Mouse (Mus musculus): ENCODE results near the gene Polk. TPM values are rescaled to one million over a fixed set of nuclear protein-coding genes. Genes with fewer than 3 reads are reported as not detected.

The Polk gene
- total RNA-seq, 4 experiments from 2014 or later, result 4.2 to 5.1 (median 4.5) TPM

DNA sequence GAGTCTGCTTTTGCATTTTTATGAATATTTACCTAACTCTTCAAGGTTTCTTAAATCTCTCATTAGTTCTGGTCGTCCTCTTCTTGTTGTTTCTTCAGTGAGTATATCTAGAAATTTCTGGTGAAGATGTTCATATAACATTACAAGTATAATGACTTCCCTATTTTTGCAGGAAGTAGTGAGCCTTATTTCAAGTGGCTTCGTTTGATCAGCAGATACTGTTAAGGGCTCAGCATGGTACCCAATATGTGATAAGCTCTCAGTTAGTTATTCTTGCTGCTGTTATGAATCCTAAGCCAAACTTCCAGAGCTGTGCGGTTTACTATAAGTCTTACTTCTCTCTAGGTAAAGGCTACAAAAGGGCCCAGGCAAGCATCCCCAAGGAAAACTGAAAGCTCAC lies 12.8 kb downstream of the Polk start:
- no peak for DNase-seq (ENCODE audit: low spot score)

DNA sequence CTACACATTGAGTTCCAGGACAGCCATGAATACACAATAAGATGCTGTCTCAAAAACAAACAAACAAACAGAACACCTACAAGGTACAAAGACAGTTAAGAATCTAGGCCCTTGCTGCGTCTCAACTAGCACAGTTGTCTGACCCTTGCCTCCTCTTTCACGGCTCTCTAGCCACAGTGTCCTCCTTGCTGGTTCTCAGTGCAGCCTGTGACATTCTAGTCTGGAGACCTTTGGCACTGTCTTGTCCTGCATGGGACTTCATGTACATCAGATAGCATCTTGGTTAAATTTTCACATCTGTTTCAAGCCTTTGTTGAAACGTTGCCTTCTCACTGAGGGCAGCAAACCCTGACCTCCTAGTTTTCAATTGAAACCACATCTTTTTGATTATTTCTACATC lies 13.6 kb downstream of the Polk start:
- DNase-seq (ENCODE audit: low spot score), result no peak

DNA sequence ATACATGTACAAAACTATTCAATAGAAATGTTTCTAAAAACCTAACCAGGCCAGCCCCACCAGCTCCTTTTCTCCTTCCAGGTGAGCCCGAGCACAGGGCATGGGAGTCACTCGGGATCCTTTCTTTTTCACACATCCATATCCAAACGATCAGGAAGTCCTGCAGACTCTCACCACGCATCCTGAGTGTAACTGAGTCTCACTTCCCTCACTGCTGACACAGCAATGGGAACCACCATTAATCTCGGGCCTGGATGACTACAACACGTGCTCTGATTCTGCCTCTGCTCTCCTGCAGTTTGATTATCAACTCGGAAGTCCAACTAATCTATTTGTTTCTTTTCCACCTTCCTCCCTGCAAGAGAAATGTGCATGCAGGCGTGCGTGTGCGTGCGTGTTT lies 14.5 kb downstream of the Polk start:
- no peak for DNase-seq (ENCODE audit: low spot score)

DNA sequence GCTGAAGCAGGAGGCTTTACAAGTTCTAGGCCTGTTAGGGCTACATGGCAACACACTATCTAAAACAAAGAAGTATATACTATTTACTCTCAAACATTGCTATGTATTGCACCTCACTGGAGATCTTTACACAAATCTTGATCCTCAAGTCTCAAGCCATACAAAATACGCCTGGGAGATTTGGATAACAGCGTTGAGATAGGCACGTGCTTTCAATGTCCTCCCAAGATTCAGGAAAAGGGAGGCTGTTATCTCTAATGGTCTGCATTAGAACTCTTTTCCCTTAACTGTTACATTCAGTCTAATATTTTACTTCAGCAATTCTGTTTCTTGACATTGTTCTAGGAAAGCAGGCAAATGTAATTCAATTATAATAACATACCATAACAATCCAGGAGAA lies 15.4 kb downstream of the Polk start:
- no peak for DNase-seq (ENCODE audit: low spot score)

DNA sequence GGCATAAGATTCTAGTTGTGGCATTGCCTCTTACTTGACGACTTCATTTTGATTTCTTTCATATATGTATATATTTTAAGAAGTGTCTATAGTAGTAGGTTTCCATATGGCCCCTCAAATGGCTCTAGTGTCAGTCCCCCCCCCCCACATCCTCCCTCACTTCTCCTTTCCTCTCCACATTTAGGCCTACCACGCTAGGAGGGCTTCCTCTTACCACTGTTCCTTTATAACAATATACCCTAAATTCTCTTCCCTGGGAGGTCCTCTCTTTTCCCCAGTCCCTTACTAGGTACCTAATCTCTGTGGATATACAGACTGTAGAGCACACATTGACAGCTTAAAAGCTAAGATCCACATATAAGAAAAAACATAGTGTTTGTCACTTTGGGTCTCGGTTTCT lies 21.1 kb downstream of the Polk start:
- no peak for DNase-seq (ENCODE audit: low spot score)

DNA sequence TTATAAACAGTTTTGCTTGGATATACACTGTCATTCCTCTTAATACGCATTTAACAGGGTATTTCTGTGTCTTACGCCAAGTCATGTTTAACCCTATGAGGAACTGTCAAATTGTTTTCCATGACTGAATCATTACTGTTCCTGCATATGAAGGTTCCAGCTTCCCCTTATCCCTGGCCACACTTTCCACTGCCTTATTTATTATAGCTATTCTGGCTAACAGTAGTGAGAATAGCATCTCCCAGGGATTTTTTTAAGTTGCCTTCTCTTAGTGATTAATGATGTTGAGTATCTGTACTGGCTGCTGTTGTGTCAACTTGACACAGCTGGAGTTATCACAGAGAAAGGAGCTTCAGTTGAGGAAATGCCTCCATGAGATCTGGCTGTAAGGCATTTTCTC lies 25.0 kb downstream of the Polk start:
- no peak for DNase-seq (ENCODE audit: low spot score)

DNA sequence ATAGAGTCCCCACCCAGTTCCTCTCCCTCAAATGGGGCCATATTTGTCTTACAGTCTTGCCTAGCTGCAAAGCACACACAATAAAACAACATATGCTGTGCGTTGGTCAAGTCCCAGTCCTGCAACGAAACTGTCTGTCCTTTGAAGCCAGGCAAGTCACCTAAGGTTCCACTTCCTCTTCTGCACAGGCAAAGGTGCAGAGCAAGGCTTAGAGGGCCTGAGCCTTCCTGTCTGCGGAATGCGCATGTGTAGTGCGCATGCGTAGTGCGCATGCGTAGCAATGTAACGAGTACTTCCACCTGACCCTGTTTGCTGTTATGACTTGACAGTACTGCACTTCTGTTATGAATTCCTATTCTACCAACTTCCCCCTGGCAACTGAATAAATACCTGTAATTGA lies 26.1 kb downstream of the Polk start:
- DNase-seq (ENCODE audit: low spot score), result no peak

DNA sequence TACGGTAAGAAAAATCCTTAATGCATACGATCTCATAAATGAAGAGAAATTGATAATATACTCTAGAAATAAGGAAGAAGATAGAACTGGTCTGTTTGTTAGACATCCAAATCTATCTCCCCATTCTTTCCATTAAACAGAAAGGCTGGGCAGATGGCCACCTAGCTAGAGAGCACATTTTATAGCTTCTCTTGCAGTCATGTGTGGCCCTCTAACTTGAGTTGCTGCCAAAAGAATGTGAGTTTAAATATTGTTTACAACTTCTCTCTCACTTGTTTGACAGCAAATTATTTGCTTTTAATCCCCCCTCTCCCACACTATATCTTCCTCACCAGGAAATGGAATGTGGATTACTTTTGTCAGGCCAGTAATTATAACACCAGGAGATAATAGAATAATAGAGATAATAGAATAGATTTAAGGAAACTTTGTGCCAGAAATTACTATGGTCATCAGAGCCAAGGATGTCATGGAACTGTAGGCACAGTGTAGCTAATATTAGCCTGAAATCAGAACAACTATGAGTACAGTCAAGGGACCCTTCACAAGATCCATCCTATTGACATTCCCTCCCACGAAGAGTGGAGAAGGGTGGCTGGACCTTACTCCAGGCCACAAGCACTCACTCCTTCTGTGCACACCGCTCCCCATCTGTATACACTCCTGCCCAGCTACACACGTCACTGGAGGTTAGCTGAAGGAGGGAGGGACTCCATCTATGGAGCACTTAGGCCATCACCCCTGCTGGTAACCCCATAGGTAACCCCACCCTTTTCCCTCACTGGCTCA lies 28.0 kb downstream of the Polk start:
- DNase-seq (ENCODE audit: low spot score), result no peak

DNA sequence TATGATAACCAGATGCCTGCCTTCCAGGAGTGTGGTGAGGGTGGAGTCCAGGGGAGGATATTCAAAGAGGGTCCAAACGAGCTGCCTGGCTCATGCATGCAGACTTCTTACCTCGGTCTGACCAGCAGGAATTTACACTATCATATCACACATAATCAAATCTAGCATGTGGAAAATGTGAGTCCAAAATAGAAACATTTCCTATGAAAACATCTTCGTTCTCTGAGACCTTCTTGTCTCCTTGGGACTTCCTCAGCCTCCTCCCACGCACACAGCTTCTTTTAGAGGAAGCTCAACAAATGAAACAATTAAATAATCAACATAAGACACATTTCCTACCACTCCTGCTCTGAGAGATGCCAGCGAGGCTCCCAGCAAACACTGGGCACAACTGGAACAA lies 30.5 kb downstream of the Polk start:
- DNase-seq (ENCODE audit: low spot score), result peak; percentile 63

DNA sequence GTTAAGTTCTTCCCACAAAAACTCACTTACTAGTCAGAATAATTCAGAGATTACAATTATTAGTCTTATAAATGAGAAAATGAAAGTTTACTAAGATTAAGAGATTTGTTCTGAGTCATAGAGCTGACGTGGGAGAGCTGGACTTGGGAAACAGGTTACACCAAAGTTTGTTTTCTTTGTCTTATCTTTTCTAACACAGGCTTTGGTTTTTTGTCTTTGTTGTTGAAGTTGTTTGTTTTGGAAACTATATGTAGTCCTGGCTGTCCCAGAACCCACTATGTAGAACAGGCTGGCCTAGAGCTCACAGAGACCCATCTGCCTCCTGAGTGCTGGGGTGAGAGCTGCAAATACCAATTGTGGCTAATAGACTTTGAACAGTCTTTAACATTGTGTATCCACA lies 31.1 kb downstream of the Polk start:
- no peak for DNase-seq (ENCODE audit: low spot score)

DNA sequence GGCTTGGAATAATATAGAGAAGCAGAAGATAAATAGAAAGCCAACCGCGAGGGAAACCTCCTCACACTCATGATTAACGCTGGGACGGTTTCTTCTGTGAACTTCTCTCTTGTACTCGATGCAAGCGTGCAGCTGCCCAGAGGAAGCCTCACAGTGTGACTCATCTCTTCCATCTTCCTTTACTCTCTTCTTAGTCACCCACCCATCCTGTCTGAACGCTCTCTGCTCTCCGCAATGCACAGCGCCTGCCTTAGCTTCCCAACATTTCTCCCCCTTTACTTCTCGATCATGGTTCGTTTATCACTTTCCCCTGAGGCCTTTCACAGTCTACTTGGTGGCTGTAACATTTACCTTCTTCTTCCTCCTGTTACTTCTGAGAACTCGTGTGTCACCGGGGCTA lies 31.7 kb downstream of the Polk start:
- peak; percentile 62 for DNase-seq (ENCODE audit: low spot score)

DNA sequence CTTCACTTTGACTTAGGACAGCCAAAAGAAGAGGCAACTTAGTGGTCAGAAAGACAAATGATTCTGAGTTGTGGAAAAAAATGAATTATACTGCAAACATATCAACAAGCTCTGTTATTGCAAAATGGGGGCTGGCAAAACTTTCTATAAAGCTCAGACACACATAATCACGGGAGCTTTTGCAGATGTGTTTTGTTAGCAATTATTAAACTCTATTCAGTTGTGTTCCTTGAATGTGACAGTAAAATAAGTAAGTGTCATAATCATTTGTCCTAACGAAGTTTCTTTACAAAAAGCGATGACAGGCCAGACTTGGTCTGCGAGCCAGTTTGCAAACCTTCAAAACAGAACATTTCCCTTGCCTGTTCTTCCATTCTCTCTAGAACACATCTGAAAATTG lies 34.8 kb downstream of the Polk start:
- no peak for DNase-seq (ENCODE audit: low spot score)

DNA sequence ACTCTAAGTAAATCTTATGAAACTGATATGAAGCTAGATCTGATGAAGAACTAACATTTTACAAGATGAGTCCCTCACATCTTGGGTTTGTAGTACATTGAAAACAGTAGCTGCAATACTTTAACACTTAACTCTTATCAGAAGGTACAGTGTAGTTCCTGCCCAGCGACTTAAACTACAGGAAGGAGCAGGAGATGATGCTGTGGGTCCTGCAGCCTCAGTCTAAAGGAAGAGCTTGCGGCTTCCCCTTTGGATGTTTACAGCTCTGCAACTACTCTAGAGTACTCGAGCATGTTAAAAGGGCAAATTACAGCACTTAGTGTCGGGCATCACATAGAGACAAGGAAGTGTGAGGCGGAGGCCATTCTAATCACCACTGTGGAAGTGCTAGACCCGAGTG lies 36.1 kb downstream of the Polk start:
- DNase-seq (ENCODE audit: low spot score), result no peak

DNA sequence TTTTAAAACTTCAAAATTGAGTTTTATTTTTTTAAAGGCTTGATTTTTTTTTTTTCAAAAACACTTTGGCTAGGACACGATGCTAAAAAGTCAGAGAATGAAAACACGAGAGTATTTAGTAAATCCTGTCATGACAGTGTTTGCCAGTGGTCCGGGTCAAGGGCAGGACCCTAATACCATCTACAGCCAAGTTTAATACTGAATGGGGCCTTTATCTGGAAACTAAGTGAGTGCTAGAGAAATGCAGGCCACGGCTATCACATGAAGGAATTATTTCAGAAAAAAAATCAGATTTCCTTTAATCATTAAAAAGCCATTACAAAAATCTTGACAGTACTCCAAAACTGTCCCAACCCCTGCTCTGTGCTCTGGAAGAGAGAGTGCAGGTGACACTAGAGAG lies 36.7 kb downstream of the Polk start:
- no peak for DNase-seq (ENCODE audit: low spot score)

DNA sequence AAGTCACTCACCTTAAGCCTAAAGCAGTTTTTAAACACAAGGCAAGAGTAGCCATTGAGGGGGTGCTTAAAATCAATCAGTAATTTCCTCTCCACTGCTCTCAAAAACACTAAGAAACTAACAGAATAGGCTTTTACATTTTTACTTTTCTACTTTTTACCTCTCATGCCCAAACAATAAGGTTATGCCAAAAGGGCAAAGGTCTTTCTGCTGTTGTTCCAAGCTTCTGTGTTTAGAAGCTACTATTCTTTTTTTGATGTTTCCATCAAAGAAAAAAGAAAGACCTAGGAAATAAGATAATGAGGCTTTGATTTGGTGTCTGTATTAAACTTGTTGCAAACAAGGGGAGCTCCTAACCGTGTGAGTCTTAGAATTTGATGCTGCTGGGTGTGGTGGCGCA lies 42.5 kb downstream of the Polk start:
- no peak for DNase-seq (ENCODE audit: low spot score)

DNA sequence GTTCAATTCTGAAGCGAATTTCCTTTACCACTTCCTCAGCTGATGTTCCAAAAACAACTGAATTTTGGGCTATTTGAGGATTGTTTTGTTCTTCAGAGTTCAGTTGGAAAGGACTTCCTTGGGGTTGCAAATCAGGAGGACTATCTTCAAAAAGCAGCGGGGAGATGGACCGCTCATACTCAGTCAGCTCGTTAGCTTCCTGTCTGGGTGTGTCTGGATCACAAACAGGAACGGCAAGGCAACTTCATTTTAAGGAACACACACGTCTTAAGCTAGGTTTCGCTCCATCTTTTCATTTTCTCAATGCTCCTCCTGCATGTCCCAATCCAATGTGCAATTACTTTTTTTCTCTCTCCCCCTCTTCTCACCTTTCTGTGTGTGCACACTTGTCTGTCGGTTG lies 45.7 kb downstream of the Polk start:
- DNase-seq (ENCODE audit: low spot score), result no peak

DNA sequence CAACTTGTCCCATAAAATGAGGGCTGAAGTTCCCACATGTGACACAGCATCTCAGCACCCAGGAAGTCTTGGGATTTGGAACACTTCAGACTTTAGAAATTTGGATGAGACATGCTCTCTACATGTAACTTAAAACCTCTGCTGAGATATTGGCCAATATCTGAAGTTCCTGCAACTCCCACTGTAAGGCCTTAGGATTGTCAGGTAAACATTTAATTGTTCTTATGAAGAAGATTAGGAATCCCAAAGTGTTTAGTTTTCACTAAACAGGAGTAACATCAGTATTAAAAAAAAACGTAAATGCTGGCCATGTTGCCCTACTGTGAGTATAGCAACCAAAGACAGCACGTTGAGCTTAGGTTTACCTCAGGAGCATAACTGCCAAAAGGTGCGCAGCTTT lies 51.9 kb downstream of the Polk start, which contains the start of gene Gm17622:
TSS of gene Gm17622 (plus strand) at position 301 of the 400 bp plus-strand sequence.
- no peak for DNase-seq (ENCODE audit: low spot score)

DNA sequence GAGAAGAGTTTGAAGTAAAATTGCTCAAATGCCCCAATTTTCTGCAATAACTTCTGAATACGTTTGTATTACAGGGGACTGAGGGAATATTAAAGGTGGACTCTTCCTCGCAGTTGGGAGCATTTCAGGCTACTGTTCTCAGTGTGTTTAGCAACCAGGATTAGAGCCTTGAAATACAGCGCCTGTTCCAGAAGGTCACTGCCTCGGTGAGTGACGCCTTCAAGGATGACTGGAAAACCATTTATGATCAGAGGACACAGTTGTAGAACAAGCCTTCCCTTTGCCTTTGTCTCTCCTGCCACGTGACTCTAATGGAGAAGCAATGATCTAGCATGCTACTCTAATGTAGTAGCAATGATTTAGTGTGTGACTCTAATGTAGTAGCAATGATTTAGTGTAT lies 54.4 kb downstream of the Polk start:
- DNase-seq (ENCODE audit: low spot score), result no peak

DNA sequence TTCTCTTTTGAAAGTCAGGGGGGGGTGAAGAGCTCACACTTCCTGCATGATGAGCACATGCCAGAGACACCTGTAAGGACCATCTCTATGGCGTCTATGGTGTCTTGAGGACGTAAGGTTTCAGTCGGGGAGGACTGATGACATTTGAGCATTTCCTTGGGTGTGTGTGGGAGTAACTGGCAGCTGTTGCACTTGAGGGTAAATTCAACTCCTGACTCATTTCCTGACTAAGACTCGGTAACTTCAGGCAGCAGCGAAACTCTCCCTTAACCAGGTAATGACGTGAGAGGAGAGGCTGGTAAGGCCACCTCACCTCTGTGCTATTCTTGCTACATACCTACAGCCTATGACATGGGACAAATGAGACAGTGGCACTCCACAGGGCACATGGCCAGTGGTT lies 55.1 kb downstream of the Polk start:
- DNase-seq (ENCODE audit: low spot score), result no peak

DNA sequence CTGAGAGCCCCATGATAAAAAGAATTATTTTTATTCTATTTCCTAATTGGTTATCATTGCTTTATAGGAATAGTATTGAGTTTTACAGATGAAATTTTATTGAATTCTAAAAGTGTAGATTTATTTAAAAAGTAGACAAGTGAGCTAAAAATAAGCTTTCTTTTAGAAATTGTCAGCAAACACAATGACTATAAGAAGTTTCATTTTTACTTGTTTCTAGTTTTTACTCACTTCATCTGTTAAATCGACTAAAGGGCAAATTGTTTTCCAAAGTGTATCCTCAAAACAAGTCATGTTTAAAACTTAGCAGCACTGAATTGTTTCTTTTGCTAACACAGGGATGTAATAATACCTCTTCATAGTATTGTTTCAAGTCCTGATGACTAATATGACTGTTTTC lies 63.4 kb downstream of the Polk start:
- no peak for DNase-seq (ENCODE audit: low spot score)

DNA sequence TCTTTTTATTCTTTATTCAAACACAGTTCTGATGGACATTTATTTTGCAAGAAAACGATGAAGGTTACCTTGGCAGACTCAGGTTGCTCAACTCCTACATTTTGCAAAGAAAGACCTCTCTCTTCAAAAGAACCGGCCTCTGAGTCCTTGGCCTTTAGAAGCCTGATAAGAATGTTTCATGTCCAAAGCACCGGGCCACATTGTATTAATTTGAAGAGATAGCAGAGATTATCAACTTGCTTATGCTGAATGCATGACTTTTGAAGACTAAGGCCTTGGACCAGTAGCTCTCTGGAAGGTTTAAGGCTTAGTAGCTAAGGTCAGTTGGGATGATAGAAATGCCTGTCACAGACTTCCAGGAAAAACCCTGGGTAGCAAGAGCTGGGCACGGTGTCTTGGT lies 65.2 kb downstream of the Polk start:
- DNase-seq (ENCODE audit: low spot score), result no peak

DNA sequence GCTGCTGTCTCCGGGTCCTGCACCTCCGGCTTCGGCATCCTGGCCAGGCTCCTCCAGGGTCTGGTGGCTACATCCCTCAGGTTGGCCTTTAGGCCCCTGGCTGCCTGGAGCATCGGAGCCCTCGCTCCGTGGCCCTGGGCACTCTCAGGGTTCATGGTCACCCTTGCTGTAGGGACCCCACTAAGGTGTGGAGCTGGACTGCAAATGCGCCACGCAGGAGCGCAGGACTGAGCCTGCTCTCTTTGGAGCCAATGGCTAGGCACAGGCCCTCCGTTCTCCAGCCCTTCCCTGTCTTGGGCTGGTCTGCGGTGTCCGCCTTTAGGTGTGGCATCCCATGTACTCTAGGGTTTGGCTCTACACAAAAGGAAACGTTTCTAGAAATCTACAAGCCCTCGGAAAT lies 71.4 kb downstream of the Polk start, which contains the start of gene Ankdd1b:
TSS of gene Ankdd1b (minus strand) at position 242 of the 400 bp plus-strand sequence.
- no peak for DNase-seq (ENCODE audit: low spot score)

DNA sequence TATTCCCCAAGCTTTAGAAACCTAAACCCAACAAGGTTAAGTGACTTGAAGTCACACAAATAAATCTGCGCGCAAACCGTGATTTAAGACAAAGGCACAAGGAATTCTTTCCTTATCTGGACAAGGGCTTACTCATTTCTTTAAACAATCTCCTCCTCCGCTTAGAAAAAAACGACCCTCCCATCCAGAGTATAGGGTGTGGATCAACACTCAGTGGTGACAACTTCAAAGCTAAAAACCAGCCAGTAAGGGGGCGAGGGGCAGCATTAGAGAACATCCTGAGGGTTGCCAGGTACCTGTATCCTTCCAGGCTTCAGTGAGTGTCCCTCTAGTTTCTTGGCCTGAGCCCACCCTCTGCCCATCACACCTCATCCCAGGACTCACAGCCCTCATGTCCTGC lies 71.8 kb downstream of the Polk start:
- DNase-seq (ENCODE audit: low spot score), result no peak

DNA sequence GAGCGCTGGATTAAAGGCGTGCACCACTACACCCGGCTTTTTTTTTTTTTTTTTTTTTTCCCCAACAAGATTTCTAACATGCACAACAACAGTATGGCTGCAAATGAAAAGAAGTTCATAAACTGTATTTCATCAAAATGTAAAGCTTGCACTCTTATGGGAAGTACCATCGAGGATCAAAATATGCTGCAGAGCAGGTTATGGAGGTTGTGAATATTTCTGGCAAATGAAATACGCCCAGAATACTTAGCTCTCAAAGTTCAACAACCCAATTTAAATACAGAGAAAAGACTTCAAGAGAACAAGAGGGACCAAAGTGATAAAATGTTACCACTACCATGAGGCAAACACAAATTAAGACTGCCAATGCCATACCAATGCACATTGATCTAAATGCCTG lies 73.7 kb downstream of the Polk start:
- DNase-seq (ENCODE audit: low spot score), result no peak
